Mouse (Mus musculus) adrenal gland, adult 8-10 months (tissue): Measurements from ENCODE around the gene Olfr320. TPM values are rescaled to one million over a fixed set of nuclear protein-coding genes. Genes with fewer than 3 reads are reported as not detected.
"Not testable (repeated sequence)": the region's sequence is repeated elsewhere in the genome, so short reads cannot be mapped to it uniquely, and the experiment has no call there.

ENCODE experiments used
- DNase-seq: peaks from one replicate; pipeline ENCODE4 v3.0.0; 2022
- total RNA-seq, 4 experiments: library from RNA; stranded (reverse); gene quantifications; 2 replicates each; pipeline ENCODE4 v1.2.4; 2022

Olfr320 gene
- total RNA-seq: not detected

- DNase-seq: no peak
These were observed at the start of gene Olfr320 for GRCm38 (mm10) chr11:58680799-58681198. Gene Olfr320 (plus strand): TSS chr11:58681099.

- no peak for DNase-seq
These were observed 46.0 kb upstream of the Olfr320 start for GRCm38 (mm10) chr11:58634878-58635277.

GRCm38 (mm10) chr11:58636376-58636977 lies 44.4 kb upstream of the Olfr320 start:
- DNase-seq: no peak

GRCm38 (mm10) chr11:58638176-58638701 lies 42.7 kb upstream of the Olfr320 start:
- peak; percentile 12 for DNase-seq

GRCm38 (mm10) chr11:58640272-58640867 lies 40.5 kb upstream of the Olfr320 start, which contains the start of gene Trim58:
Gene Trim58 (plus strand): TSS chr11:58640465.
- DNase-seq: no peak

GRCm38 (mm10) chr11:58641057-58641456 lies 39.8 kb upstream of the Olfr320 start:
- DNase-seq: no peak

GRCm38 (mm10) chr11:58641638-58642358 lies 39.1 kb upstream of the Olfr320 start:
- no peak for DNase-seq

- DNase-seq: no peak
These were observed 37.5 kb upstream of the Olfr320 start for GRCm38 (mm10) chr11:58643350-58643749.

GRCm38 (mm10) chr11:58655151-58655550 lies 25.7 kb upstream of the Olfr320 start:
- no peak for DNase-seq

GRCm38 (mm10) chr11:58658596-58658995 lies 22.3 kb upstream of the Olfr320 start, which contains the start of gene Olfr322:
Gene Olfr322 (plus strand): TSS chr11:58658782.
- no peak for DNase-seq

- no peak for DNase-seq
These were observed 11.6 kb upstream of the Olfr320 start for GRCm38 (mm10) chr11:58669252-58669651.

GRCm38 (mm10) chr11:58671825-58672224 lies 9.1 kb upstream of the Olfr320 start:
- DNase-seq: no peak

- DNase-seq: no peak
These were observed 18.0 kb downstream of the Olfr320 start, which contains the start of gene Olfr319 for GRCm38 (mm10) chr11:58698862-58699261. Gene Olfr319 (plus strand): TSS chr11:58699162.

GRCm38 (mm10) chr11:58709086-58709485 lies 28.2 kb downstream of the Olfr320 start:
- no peak for DNase-seq

GRCm38 (mm10) chr11:58717723-58718122 lies 36.8 kb downstream of the Olfr320 start:
- DNase-seq: not testable (repeated sequence)

- no peak for DNase-seq
These were observed 38.8 kb downstream of the Olfr320 start for GRCm38 (mm10) chr11:58719701-58720100.

- DNase-seq: no peak
These were observed 43.0 kb downstream of the Olfr320 start, which contains the start of gene Olfr318 for GRCm38 (mm10) chr11:58723914-58724313. Gene Olfr318 (minus strand): TSS chr11:58724014.

- DNase-seq: not testable (repeated sequence)
These were observed 47.2 kb downstream of the Olfr320 start for GRCm38 (mm10) chr11:58727896-58728650.

- DNase-seq: no peak
These were observed 52.5 kb downstream of the Olfr320 start for GRCm38 (mm10) chr11:58733372-58733771.
